1 mouse cellular context compared by ENCODE assay signal in the genomic region with DNA sequence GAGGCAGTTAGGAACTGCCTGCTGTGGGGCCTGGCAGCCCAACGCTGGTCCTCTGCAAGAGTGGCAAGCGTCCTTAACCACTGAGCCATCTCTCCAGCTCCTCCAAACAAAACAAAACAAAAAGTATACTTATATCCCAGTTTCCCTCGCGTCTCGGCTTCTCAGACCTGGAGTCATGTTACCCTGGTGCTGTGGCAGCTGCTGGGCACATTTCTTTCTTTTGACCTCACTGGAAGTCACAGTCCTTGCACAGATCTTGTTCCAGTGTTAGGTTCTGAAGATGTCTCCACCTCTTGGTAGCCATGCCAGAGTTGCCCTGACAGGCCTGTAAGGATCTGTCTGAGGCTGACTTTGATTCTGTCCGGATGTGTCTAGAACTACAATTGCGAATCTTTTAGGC.
TF ChIP-seq lines count a peak whose summit lies in the region.

No protein-coding gene starts in this region.

TF ChIP-seq in myocyte, 11 proteins besides CTCF, POLR2A, EP300 and RAD21 (continued from another document):
- TF ChIP-seq E2F4 (IDR thresholded peaks at IDR 0.05; ENCODE audit: insufficient read depth) (no peak), REST (IDR thresholded peaks at IDR 0.05; ENCODE audit: insufficient read depth, insufficient read length) (no peak), TCF3 (IDR thresholded peaks at IDR 0.05; ENCODE audit: insufficient read length, low read depth) (no peak)
